Mouse (Mus musculus) left cerebral cortex, adult 2 months (tissue): ENCODE results near the gene Duxbl3. TPM values are rescaled to one million over a fixed set of nuclear protein-coding genes. Genes with fewer than 3 reads are reported as not detected.
A peak's percentile ranks its signal among the peaks of the same experiment; 100 is the strongest.
"Not testable (repeated sequence)": the region's sequence is repeated elsewhere in the genome, so short reads cannot be mapped to it uniquely, and the experiment has no call there.

Source experiments
- DNase-seq, 2 experiments: peaks; one replicate each; pipeline ENCODE4 v3.0.0; 2021 to 2022; ENCODE audit warnings: low spot score in 2 of 2, mixed read lengths in 1 of 2; ENCODE audit errors: extremely low spot score in 1 of 2
- H3K27ac ChIP-seq: fragments of 200-600 bp; 2 replicates; pipeline ENCODE4 v1.8.1; 2022
- H3K4me3 ChIP-seq: fragments of 200-600 bp; 2 replicates; pipeline ENCODE4 v1.8.1; 2022
- CTCF ChIP-seq: fragments of 200-600 bp; IDR thresholded peaks from 2 replicates; pipeline ENCODE4 v1.8.1; 2022; ENCODE audit warnings: antibody characterized with exemption, mild to moderate bottlenecking, moderate library complexity
- intact Hi-C: fragments of 180-260 bp; cut with DNase I; formaldehyde crosslinking; loops from one replicate; pipeline ENCODE4 v1.15.1; 2025
- long read RNA-seq, 2 experiments: library from polyadenylated mRNA; stranded (forward); transcript quantifications; one replicate each; pipeline ENCODE4 v2.0.0; 2021; ENCODE audit warnings: borderline mapping rate in 2 of 2
- total RNA-seq, 2 experiments: library from RNA; stranded (reverse); gene quantifications; 2 replicates each; pipeline ENCODE4 v1.2.3; 2021

Duxbl3 gene
- under 1 TPM; 0.35 to 0.97 TPM for total RNA-seq
- long read RNA-seq, experiment 1 = 0 reads
- long read RNA-seq, experiment 2, partial matches to known transcripts = 0 of 1 reads
- long read RNA-seq, experiment 2, other reads (novel, unspliced or antisense) = 0 of 1 reads

- DNase-seq, H3K27ac ChIP-seq, intact Hi-C loops, H3K4me3 ChIP-seq: not testable (repeated sequence)
These were observed at the start of gene Duxbl3 for GRCm38 (mm10) chr14:26257756-26258617. Gene Duxbl3 (plus strand): TSS chr14:26257962.

- H3K4me3 ChIP-seq, DNase-seq, H3K27ac ChIP-seq, intact Hi-C loops: not testable (repeated sequence)
These were observed 41.3 kb upstream of the Duxbl3 start for GRCm38 (mm10) chr14:26216233-26217000.

GRCm38 (mm10) chr14:26237183-26237582 lies 20.6 kb upstream of the Duxbl3 start:
- H3K27ac ChIP-seq, H3K4me3 ChIP-seq, intact Hi-C loops, DNase-seq: not testable (repeated sequence)

GRCm38 (mm10) chr14:26258729-26259128 lies 967 bp downstream of the Duxbl3 start:
- H3K4me3 ChIP-seq, intact Hi-C loops, H3K27ac ChIP-seq, DNase-seq: not testable (repeated sequence)

DNA sequence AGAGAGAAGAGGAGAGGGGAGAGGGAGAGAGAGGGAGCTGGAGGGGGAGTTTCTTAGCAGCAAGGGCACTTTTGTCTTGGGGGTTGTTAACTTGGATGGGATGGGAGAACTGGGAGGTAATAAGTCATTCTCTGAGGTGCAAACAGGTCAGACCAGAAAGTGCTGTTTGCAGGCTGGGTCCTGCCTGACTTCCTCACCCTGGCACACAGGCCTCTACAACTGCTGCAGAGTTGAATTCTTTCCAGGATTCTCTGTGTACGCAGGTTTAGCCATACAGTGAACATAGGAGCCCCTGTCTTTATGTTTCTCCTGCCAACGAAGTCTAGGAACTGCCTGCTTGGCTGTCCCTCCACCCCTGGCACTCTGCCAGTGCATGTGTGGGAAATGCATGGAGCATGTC lies 29.0 kb downstream of the Duxbl3 start:
- H3K27ac ChIP-seq, H3K4me3 ChIP-seq, DNase-seq, intact Hi-C loops: not testable (repeated sequence)

GRCm38 (mm10) chr14:26293859-26294258 lies 36.1 kb downstream of the Duxbl3 start:
- intact Hi-C loops = no loop called here
- DNase-seq = no peak
- H3K4me3 ChIP-seq = no peak overlapping the region
- TF ChIP-seq CTCF = no peak
- H3K27ac ChIP-seq = no peak overlapping the region

GRCm38 (mm10) chr14:26297055-26297454 lies 39.3 kb downstream of the Duxbl3 start:
- H3K4me3 ChIP-seq = no peak overlapping the region
- TF ChIP-seq CTCF = no peak
- no peak for DNase-seq
- no peak overlapping the region for H3K27ac ChIP-seq
- intact Hi-C loops = no loop called here

GRCm38 (mm10) chr14:26297484-26297883 lies 39.7 kb downstream of the Duxbl3 start:
- Histone ChIP-seq H3K4me3 (no peak overlapping the region), H3K27ac (no peak overlapping the region)
- intact Hi-C loops = no loop called here
- no peak for TF ChIP-seq CTCF
- no peak for DNase-seq

GRCm38 (mm10) chr14:26303111-26303510 lies 45.3 kb downstream of the Duxbl3 start:
- intact Hi-C loops = no loop called here
- H3K4me3 ChIP-seq = no peak overlapping the region
- TF ChIP-seq CTCF = peak; percentile 89
- no peak overlapping the region for H3K27ac ChIP-seq
- DNase-seq = peak; percentile 54 to 57

DNA sequence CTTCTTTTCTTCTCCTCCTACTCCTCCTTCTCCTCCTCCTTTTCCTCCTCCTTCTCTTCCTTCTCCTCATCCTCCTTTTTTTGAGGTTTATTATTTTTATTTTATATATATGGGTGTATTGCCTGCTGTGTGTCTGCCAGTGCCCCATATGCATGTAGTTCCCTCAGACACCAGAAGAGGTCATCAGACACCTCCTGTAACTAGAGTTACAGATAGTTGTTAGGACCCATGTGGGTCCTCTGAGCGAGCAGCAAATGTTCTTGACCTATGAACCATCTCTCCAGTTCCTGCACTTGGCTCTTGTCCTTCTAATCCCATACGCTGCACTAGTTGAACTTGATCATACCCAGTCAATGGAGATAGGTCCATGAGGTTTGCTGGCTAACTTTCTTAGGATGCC lies 48.3 kb downstream of the Duxbl3 start:
- H3K27ac ChIP-seq = no peak overlapping the region
- TF ChIP-seq CTCF = peak; percentile 36
- H3K4me3 ChIP-seq = no peak overlapping the region
- intact Hi-C loops = no loop called here
- no peak for DNase-seq

GRCm38 (mm10) chr14:26308813-26309212 lies 51.1 kb downstream of the Duxbl3 start:
- no peak overlapping the region for H3K4me3 ChIP-seq
- no peak overlapping the region for H3K27ac ChIP-seq
- intact Hi-C loops = no loop called here
- no peak for TF ChIP-seq CTCF
- no peak for DNase-seq

- intact Hi-C loops = no loop called here
- H3K27ac ChIP-seq = no peak overlapping the region
- no peak for DNase-seq
- H3K4me3 ChIP-seq = no peak overlapping the region
- no peak for TF ChIP-seq CTCF
These were observed 51.7 kb downstream of the Duxbl3 start for GRCm38 (mm10) chr14:26309511-26309910.
